Mouse (Mus musculus): ENCODE data around the gene Hcls1. TPM values are rescaled to one million over a fixed set of nuclear protein-coding genes. Genes with fewer than 3 reads are reported as not detected.

The Hcls1 gene
- polyA plus RNA-seq (2014; fragmentation: Illumina TruSeq; extraction: RNeasy Lipid Tissue Mini Kit (QIAGEN cat#74804); ENCODE audit: low read depth, low replicate concordance), result 0.69 TPM

GRCm38 (mm10) chr16:36934841-36935620 lies at the start of gene Hcls1:
Hcls1 (plus strand) TSS chr16:36934983.

GRCm38 (mm10) chr16:36989999-36990625 lies 55.3 kb downstream of the Hcls1 start, which contains the start of gene Fbxo40:
Fbxo40 (minus strand) TSS chr16:36990467.

GRCm38 (mm10) chr16:37011061-37011921 lies 76.5 kb downstream of the Hcls1 start, which contains the start of gene Polq:
Polq (plus strand) TSS chr16:37011786.

Other genes starting within 250 kb of the Hcls1 start
- gene Ildr1, start 241.0 kb upstream of the Hcls1 start, polyA plus RNA-seq (2014; fragmentation: Illumina TruSeq; extraction: RNeasy Lipid Tissue Mini Kit (QIAGEN cat#74804); ENCODE audit: low read depth, low replicate concordance), result 33.5 TPM
- gene Slc15a2, start 150.0 kb upstream of the Hcls1 start, polyA plus RNA-seq (2014; fragmentation: Illumina TruSeq; extraction: RNeasy Lipid Tissue Mini Kit (QIAGEN cat#74804); ENCODE audit: low read depth, low replicate concordance), result 144 TPM
- gene Iqcb1, start 106.6 kb upstream of the Hcls1 start, polyA plus RNA-seq (2014; fragmentation: Illumina TruSeq; extraction: RNeasy Lipid Tissue Mini Kit (QIAGEN cat#74804); ENCODE audit: low read depth, low replicate concordance), result 23.8 TPM
- 37.1 TPM for gene Eaf2, start 60.0 kb upstream of the Hcls1 start, polyA plus RNA-seq (2014; fragmentation: Illumina TruSeq; extraction: RNeasy Lipid Tissue Mini Kit (QIAGEN cat#74804); ENCODE audit: low read depth, low replicate concordance)
- gene Golgb1, start 59.8 kb upstream of the Hcls1 start, polyA plus RNA-seq (2014; fragmentation: Illumina TruSeq; extraction: RNeasy Lipid Tissue Mini Kit (QIAGEN cat#74804); ENCODE audit: low read depth, low replicate concordance), result 24.6 TPM
- 11.8 TPM for gene Fbxo40, start 55.5 kb downstream of the Hcls1 start, polyA plus RNA-seq (2014; fragmentation: Illumina TruSeq; extraction: RNeasy Lipid Tissue Mini Kit (QIAGEN cat#74804); ENCODE audit: low read depth, low replicate concordance)
- 0.53 TPM for gene Polq, start 76.8 kb downstream of the Hcls1 start, polyA plus RNA-seq (2014; fragmentation: Illumina TruSeq; extraction: RNeasy Lipid Tissue Mini Kit (QIAGEN cat#74804); ENCODE audit: low read depth, low replicate concordance)

Data from kidney, adult 10 weeks (tissue).